ENCODE assay signal across 9 mouse cellular contexts in genomic region chr17:64915025-64915424, GRCm38 (mm10).
DNase-seq lines count a peak whose midpoint lies in the region; ATAC-seq lines count a peak whose summit lies in the region.
"Had no signal": no experiment of that assay in that cellular context is flagged by ENCODE, and none has a peak within 500 bp of the region (broad histone marks: within the 10 kb centered on the region; RNA-seq: fewer than 3 reads in every experiment).

No protein-coding gene starts in this region.

- H3K4me3 ChIP-seq in heart, embryonic 11.5 days (ENCODE audit: low read depth, low read length) = no peak overlapping the region
- no peak overlapping the region for H3K4me3 ChIP-seq in midbrain, embryonic 13.5 days (replicated peaks)
- H3K4me3 ChIP-seq in intestine, embryonic 15.5 days (replicated peaks) = no peak overlapping the region
- H3K4me3 ChIP-seq: erythroblast, embryonic 14.5 days had no signal

- DNase-seq in heart, adult 8-10 months (ENCODE audit: low spot score) = peak; percentile 21
- DNase-seq in embryo, embryonic 11 days = peak; percentile 46
- DNase-seq in heart, postnatal 36 days = peak; percentile 9 to 20
- no peak for DNase-seq in left cerebral cortex, postnatal 36 days (ENCODE audit: low spot score in 2 of 2)

- ATAC-seq in heart, embryonic 11.5 days (replicated peaks; ENCODE audit: insufficient number of reproducible peaks, low FRiP score, low TSS enrichment) = no peak
- peak; percentile 44; the same call in 1 of the 2 replicates for ATAC-seq in midbrain, embryonic 13.5 days
- ATAC-seq in intestine, embryonic 15.5 days = no peak
- ATAC-seq: inflammation-experienced regulatory T-cells, adult 6 months had no signal

- intact Hi-C loops in heart, postnatal 36 days (cut with DNase I) = loop anchor here (5.0 to 10.0 kb wide), 2 partner anchors 337 to 410 kb away; no protein-coding TSS in a partner anchor
- intact Hi-C loops in left cerebral cortex, postnatal 36 days (cut with DNase I) = no loop called here

- no peaks in the 10 kb centered on the region for H3K9me3 ChIP-seq in heart, embryonic 11.5 days (replicated peaks; ENCODE audit: control insufficient read depth, low read length)
- H3K9me3 ChIP-seq in midbrain, embryonic 13.5 days = no peaks in the 10 kb centered on the region
- H3K9me3 ChIP-seq in intestine, embryonic 15.5 days = no peaks in the 10 kb centered on the region

- no peaks in the 10 kb centered on the region for H3K4me1 ChIP-seq in heart, embryonic 11.5 days (ENCODE audit: control insufficient read depth, insufficient read depth, low read length)
- peaks cover 27% of the 10 kb centered on the region for H3K4me1 ChIP-seq in midbrain, embryonic 13.5 days (replicated peaks)
- H3K4me1 ChIP-seq in intestine, embryonic 15.5 days (replicated peaks) = 0 out of 2 replicates have a peak, but pooled peaks cover 3% of the 10 kb centered on the region

- no peaks in the 10 kb centered on the region for H3K36me3 ChIP-seq in heart, embryonic 11.5 days (ENCODE audit: control insufficient read depth, insufficient read depth, low read length)
- no peaks in the 10 kb centered on the region for H3K36me3 ChIP-seq in midbrain, embryonic 13.5 days
- no peaks in the 10 kb centered on the region for H3K36me3 ChIP-seq in intestine, embryonic 15.5 days

- H3K4me2 ChIP-seq in heart, embryonic 11.5 days = no peak overlapping the region
- H3K4me2 ChIP-seq in midbrain, embryonic 13.5 days (replicated peaks) = no peak overlapping the region
- H3K4me2 ChIP-seq in intestine, embryonic 15.5 days (replicated peaks) = no peak overlapping the region

- no peak overlapping the region for H3K9ac ChIP-seq in heart, embryonic 11.5 days (ENCODE audit: low read depth, low read length)
- no peak overlapping the region for H3K9ac ChIP-seq in midbrain, embryonic 13.5 days (replicated peaks)
- H3K9ac ChIP-seq in intestine, embryonic 15.5 days = no peak overlapping the region

- no peak overlapping the region for H3K27ac ChIP-seq in heart, embryonic 11.5 days (ENCODE audit: low read depth, low read length)
- no peak overlapping the region for H3K27ac ChIP-seq in midbrain, embryonic 13.5 days
- no peak overlapping the region for H3K27ac ChIP-seq in intestine, embryonic 15.5 days

- 55% methylated on average over 4 of the region's 4 CpGs for WGBS in heart, embryonic 11.5 days (ENCODE audit: insufficient replicate concordance)
- WGBS in midbrain, embryonic 13.5 days = 9% methylated on average over 4 of the region's 4 CpGs
- WGBS in intestine, embryonic 15.5 days = 45% methylated on average over 4 of the region's 4 CpGs

- no peaks in the 10 kb centered on the region for H3K27me3 ChIP-seq in heart, embryonic 11.5 days (ENCODE audit: control insufficient read depth, insufficient read depth, low read length)
- no peaks in the 10 kb centered on the region for H3K27me3 ChIP-seq in midbrain, embryonic 13.5 days
- H3K27me3 ChIP-seq in intestine, embryonic 15.5 days (replicated peaks) = no peaks in the 10 kb centered on the region

Comparison
In these comparisons a context has a peak if more than half of its experiments do, and no peak if none do; other contexts are left out.
1. DNase-seq: peak in heart, adult 8-10 months (single experiment), embryo, embryonic 11 days (single experiment) and heart, postnatal 36 days (2 of 2); none in left cerebral cortex, postnatal 36 days (0 of 2).